Mouse (Mus musculus): ENCODE results near the gene Il10. TPM values are rescaled to one million over a fixed set of nuclear protein-coding genes. Genes with fewer than 3 reads are reported as not detected.

Gene Il10
- total RNA-seq (2021): not detected
- long read RNA-seq, experiment 1: 0 reads
- long read RNA-seq, experiment 2: 0 reads

DNA sequence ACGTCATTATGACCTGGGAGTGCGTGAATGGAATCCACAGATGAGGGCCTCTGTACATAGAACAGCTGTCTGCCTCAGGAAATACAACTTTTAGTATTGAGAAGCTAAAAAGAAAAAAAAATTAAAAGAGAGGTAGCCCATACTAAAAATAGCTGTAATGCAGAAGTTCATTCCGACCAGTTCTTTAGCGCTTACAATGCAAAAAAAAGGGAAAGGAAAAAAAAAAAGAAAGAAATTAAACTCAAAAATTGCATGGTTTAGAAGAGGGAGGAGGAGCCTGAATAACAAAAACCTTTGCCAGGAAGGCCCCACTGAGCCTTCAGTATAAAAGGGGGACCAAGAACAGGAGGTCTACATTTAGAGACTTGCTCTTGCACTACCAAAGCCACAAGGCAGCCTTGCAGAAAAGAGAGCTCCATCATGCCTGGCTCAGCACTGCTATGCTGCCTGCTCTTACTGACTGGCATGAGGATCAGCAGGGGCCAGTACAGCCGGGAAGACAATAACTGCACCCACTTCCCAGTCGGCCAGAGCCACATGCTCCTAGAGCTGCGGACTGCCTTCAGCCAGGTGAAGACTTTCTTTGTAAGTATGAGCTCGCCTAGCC, at the start of gene Il10:
TSS of gene Il10 (plus strand) at position 354 of the 607 bp plus-strand sequence.
- no peak for DNase-seq (ENCODE audit: low spot score)

DNA sequence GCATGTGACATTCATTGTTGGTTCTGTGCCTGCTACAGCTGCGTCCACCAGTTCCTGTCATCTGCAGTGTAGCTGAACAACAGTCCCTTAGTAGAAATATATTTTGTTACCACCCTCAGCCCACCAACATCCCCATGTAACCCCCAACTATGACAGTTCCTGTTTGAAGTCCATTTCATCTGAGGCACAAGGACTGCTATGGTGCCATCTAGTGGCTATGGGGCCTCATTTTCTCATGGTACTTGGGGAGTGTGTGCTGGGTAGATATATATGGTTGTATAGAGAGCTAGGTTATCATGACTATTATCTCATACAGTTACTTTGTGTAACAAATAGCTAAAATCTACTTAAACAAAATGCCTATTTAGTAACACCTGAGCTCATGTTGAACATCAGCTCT, 40.2 kb upstream of the Il10 start:
- DNase-seq (ENCODE audit: low spot score): peak; percentile 28

DNA sequence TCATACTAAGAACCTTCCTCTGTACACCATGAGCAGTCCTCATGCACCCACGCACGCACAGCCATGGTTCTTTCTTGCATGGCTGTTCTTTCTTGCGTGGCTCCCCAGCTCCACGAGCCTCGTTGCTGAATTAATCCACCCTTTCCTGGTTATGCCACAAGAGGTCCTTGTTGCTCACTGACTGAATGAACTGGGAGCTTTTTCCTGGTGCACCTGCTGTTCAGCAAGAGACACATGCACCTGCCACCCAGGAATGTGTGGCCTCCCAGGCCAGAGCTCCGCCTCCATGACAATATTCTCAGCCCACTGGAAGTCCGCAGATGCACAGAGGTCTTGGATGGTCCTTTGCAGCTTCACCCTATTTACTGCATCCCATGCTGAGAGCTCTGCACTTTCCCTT, 35.2 kb upstream of the Il10 start:
- no peak for DNase-seq (ENCODE audit: low spot score)

DNA sequence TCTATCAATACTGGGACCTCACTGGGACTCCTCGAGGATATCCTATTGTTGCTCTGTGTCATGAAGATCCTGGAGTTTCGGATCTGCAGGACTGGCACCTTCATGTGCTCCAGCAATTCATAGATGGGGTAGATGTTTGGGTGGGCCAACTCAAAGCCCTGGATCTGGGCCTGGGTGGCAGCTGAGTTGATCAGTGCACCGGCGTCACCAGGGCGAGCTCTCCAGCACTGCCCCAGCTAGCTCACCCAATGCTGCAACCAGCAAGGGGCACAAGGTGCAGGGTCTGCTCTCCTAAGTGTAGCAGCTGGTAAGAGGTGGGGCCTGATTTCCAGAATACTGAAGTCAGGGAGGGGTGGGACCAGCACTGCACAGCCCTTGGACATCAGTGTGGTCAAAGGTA, 32.6 kb upstream of the Il10 start:
- no peak for DNase-seq (ENCODE audit: low spot score)

DNA sequence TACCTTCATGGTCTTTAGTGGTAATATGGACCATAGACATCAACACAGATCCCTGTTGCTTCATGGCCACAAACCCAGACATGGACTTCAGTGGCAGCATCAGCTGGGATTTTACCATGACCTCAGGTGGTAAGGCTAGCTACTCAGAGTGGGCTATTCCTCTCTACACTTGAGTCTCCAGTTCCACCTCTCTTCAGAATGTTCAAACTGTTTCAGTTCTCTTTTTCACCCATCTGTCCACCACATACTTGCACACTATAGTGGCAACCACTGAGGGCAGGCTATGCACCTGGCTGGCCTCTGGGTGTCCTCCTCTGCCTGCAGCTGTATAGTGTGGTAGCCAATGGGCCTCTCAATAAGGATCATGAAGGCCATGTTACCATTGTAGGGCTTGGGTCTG, 32.2 kb upstream of the Il10 start:
- no peak for DNase-seq (ENCODE audit: low spot score)

DNA sequence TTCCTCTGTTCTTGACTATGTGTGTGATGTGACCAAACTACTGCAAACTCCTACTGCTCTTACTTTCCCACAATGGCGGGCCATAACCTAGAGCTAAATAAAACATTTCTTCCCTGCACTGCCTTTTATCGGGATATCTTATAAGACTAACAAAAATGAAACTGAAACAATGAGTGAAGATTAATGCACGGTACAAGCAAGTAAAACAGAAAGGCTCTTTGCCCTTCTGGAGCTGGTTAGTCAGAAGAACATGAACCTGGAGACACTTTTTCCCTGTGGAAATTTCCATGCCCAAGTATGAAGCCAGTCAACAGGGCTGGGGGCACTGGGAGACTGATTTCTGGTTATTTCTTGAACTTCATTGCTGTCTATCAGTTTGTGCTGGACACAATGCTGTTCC, 30.3 kb upstream of the Il10 start:
- no peak for DNase-seq (ENCODE audit: low spot score)

DNA sequence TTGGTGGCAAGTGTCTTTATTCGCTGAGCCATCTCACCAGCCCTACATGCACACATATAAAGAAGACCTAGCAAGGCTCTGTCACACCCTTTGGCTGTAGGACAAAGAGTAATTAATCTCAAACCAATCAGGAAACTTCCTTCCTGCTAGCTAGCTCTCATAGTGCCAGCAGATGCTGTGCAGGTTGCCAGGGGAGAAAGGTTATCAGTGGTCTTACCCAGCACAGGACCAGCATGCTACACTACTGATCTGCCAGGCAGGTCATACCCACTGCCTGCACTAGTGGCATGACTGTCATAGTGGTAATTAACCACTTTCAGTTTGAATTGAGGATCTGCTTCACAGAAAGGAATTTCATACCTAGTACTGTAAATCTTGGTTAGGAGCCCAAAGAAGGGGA, 29.2 kb upstream of the Il10 start:
- no peak for DNase-seq (ENCODE audit: low spot score)

DNA sequence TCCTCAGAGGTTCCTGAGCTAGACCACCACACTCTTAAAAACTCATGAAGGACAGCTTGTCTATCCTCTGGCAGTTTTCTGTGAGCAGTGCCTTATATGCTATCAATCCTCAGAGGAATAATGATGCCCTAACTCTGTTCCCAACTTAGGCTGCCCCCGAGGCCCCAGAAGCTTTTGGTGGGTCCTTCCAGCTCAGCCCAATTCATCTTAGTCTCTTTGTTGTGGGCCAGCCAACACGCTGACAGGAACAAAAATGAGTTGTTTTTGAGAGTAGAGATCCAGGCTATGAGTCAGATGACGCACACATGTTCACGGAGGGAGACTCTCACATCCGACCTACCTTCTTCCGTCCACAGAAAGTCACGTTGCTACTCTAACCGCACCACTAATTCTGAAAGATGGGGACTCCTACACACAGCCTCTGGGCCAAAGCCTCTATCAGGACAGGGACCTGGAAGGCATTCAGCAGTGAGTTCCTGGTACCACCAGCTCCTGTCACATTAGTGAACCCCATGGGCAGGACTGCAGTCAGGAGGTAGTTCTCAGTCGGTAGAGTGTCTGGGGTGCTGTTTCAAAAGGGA, 26.0 kb upstream of the Il10 start:
- no peak for DNase-seq (ENCODE audit: low spot score)

DNA sequence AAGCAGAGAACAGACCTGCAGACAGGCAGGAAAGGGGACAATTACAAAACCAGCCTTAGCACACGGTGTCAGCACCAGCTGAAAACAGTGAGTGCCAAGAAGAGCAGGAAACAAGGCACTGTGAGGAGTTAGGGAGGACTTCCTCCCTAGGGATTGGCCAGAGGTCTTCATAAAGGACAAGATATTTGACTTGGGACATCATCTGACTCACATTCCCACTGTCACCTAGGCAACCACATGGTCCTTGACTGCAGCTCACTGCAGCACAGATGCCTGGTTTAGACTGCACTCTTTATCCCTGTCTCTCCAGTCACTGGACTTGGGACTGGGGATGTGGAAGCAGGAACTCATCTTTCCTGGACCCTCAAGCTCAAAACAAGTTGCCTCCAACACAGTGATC, 24.1 kb upstream of the Il10 start:
- no peak for DNase-seq (ENCODE audit: low spot score)

DNA sequence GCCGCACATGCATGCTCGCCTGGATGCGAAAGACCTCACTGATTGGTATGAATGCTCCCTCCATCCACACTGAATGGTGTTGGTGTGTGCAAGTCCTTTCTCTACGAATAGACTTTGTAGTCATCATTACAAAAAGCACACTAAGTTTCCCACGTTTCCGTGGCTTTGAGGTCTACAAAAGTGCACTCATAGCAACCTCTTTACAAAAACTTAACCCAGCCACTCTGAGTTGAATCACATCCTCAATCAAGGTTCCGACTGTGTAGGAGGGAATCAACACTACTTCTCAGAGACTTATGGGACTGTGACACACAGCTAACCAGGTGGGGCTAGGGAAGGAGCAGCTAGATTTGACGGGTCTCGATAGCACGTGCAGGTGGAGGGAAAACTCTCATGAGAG, 23.3 kb upstream of the Il10 start:
- no peak for DNase-seq (ENCODE audit: low spot score)

DNA sequence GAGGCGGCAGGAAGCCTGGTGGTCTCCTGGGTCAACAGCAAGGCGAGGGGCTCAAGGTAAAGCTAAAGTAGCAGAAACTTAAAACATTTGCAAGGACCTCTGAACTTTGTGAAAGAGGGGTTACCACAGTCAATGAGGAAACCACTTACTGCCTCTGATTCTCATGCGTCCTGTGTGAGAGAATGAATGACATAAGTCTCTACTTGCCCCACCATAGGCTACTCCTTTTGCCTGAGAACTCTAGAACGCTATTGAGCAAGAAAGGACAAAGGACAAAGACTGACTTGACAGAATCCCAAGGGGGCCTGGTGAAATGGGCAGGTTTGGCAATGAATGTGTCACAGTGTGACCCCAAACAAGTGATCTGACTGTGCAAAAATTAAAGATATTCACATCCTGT, 22.2 kb upstream of the Il10 start:
- no peak for DNase-seq (ENCODE audit: low spot score)

DNA sequence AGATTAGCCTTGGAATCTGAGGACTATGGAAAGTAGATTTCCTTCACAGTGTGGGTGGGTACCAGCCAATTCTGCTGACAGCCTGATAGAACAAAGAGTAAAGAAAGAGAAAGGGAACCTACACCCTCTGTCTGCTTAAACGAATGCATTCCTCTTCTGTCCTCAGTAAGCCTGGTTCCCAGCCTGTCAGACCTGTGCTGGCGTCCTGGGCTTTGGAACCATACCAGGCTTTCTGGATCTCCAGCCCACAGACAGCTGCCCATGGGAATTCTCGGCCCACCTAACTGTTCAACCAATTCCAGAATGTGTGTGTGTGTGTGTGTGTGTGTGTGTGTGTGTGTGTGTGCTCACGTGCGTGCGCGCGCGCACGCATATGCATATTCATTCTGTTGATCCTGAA, 21.3 kb upstream of the Il10 start:
- DNase-seq (ENCODE audit: low spot score): no peak

DNA sequence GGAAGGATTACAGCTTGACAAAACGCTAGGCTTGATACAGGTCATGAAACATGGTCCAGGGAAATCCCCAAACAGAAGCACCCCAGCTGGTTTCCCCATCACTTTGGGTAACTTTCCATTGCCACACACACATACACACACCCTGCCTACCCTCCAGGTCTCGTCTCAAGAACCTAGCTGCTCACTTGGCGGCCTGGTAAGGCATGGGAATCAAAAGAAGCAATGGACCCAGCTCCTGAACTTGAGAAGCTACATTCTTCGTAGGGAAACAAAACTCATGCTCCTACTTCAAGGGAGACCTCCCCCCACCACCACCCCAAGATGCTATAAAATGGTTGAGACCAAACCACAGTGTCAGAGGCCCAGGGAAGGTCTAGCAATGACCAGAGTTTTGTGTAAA, 19.9 kb upstream of the Il10 start:
- no peak for DNase-seq (ENCODE audit: low spot score)

DNA sequence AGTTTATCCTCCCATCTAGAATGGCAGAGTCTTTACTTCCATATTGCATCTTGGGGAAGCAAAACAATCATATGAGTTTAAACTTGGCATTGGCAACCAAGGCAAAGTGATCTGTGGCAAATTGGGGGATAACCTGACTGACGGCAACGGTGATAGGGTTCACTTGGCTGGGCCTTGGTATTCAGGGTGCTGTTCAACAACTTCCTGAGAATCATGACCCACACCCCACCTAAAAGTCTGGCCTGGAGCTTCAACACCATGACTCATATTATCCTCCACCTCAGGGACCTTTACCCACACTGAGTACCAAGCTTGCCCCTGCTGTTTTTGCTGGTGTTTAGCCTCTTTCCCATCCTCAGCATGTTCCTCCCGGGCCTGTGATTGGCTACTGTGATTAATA, 19.3 kb upstream of the Il10 start:
- no peak for DNase-seq (ENCODE audit: low spot score)

DNA sequence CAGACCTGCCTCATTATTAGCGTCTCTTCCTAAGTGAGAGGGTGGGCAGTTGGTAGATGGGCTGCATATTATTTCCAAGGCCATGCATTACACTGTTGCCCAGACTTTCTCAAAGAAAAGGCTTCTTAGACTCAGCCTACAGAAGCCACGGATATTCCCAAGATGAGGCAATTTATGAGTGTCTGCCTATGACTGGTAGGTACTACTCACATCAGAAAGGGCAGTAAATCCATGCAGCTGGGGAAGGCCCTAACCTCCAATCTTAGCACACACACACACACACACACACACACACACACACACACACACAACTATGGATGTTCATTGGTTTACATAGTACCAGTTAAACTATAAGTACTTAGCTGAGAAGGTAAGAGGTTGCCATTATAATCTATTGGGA, 17.1 kb upstream of the Il10 start:
- DNase-seq (ENCODE audit: low spot score): no peak

DNA sequence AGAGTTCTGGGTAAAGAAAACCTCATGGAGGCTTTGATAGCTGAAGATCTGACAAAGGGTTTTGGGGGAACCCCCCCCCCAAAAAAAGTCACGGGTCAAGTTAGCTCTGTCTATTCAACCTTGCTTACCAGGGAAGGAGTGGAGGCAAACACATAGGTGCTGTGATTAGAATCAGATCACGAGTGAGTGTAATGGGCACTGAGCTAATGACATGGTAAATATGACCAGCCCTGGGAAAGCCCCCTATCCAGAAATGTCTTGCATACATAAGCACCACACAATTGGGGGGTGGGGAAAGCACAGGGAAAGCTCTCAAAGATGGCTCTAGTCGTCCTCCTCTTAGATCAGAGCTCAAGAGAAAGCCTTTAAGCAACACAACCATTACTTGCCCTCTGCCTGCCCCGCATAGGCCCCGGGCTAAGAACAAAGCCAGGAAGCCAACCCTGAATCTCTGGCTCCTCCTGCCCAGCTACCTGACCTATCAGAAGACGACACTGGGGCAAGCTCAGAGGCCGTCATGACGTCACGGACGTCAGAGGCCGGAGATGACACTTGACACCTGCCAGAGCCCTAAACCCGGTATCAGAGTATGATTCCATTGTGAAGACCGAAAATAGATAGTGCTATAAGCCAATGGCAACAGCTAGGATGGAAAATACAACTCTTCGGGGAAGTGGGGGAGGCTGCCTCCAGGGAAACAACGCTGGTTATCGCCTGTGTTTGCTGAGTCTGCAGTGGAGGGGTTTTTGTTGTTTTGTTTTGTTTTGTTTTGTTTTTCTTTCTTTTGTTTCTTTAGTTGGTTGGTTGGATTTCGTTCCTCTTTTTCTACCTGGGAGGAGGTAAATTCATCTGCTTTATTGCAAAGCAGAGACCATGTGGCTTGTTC, 16.4 kb upstream of the Il10 start:
- DNase-seq (ENCODE audit: low spot score): no peak

DNA sequence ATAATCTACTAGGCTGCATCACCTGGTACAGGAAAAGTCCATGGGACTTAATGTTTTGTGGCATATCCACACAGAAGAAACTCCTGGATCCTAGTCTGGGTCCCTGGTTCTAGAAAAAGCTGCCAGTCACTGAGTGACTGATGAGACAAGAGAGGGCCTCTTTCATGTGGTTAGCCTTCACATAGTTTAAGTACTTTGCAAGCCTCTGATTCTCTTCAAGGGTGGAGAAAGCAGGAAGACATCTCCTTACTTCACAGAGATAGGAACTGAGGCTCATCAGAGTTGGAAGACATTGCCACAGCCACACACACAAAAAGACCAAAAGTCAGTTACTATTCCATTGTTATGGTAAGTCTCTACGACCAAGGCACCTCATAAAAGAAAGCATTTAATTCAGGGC, 13.6 kb upstream of the Il10 start:
- no peak for DNase-seq (ENCODE audit: low spot score)

DNA sequence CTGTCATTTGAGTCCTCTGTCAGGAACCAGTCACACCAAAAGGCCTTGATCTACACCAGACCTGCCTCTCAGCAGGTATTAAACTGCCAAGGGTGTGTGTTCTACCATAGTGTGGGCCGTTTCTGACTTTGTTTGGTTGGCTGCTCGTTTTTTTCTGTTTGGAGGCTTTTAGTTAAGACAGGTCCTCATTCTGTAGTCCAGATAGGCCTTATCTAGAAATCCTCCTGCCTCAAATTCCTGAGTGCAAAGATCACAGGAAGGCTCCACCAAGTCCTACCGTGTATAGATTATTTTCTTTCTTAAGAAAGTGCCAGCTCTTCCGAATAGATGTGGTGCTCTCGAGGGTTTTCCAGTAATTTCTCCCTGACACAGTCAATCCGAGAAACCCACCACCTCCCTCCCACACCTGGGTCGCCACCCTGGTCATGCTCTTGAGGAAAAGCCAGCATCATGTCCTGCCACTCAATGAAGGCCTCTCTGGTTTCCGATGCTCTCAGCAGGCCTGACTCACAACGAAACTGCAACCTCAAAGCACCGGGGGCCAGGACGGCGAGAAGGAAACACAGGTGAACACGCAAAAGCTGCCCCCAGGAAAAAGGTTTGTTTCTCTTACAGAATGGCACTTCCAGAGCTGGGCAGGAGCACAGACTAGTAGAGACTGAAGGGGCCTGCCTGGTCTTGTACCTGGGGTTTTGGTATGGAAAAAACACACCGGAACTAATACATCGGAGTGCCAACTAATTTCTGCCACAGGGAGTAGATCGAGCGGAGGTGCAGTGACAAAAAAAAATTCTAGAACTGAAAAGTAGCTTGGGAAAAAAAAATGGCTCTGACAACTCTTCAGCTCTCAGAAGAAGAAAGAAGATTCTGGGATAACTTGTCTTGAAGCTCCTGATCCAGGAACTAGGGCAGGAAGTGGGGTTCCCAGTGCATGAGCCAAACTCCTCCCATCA, 9.2 kb upstream of the Il10 start:
- DNase-seq (ENCODE audit: low spot score): no peak

DNA sequence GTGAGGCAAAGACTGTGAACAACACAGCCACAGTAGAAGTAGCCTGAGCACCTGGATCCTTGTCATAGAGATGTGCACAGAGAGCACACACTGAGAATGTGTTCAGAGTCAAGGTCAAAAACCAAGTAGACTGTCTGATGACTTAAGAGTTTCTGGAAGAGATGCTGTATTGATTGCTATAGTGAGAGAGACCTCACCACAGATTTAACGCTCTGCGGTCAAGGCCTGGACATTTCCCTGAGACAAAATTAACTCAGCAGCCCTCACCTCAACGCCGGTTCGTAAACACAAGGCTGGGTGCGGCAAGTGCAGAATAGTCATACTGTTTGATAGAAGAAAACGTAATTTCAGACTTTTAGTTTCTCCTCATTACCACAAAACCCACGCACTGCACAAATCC, 7.2 kb upstream of the Il10 start:
- DNase-seq (ENCODE audit: low spot score): no peak

DNA sequence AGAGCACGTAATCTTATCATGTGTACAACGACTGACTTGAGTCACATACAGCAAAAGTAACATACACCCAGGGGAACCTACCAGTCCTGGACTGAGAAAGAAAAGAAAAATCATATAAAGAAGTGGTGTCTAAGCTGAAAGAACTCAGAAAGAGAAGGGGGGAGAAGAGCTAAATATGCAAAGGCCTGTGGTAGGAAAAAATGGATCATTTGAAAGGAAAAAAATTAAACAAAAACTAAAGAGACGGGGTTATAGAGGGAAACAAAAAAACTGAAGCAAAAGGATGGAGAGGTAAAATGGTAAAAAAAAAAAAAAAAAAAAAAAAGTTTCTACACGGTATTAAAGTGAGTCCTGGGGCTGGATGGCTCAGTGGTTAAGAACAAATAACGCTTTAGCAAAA, 5.7 kb upstream of the Il10 start:
- no peak for DNase-seq (ENCODE audit: low spot score)

DNA sequence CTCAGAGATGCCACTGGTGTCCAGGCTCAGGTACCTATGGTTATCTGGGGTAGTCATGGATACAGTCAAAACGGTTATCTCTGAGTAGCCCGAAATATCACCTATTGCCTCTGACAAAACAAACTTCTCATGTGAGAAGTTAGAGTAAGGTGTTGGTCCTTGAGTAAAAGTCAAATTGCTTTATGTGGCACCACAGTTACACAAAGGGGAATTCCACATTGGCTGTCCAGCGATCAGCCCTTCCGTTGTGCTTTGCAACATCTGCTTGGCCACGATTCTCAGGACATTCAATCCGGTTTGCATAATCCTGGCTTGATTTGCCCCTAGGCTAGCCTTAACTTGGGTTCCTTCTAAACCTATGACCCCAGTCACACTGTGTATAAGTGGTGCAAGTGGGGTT, 4.4 kb upstream of the Il10 start:
- no peak for DNase-seq (ENCODE audit: low spot score)

DNA sequence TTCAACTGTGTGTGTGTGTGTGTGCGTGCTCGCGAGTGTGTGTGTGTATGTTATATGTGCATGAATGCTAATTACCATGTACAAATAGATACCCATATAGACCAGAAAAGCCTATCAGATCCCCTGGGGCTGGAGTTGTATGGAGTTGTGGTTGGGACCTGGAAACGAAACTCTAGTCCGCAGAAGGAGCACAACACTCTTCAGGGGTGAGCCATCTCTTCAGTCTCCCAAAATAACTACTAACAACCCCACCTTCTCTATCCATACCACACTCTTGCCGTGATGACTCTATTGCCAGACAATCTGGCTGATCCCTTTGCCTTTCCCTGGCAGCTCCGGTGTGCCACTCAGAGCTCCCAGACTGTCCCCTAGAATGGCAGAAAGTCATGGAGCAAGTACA, 3.8 kb upstream of the Il10 start:
- DNase-seq (ENCODE audit: low spot score): no peak
